Mouse (Mus musculus) inflammation-experienced regulatory T-cells, adult 6 months (primary cell): ENCODE measurements around the gene Maml2. TPM values are rescaled to one million over a fixed set of nuclear protein-coding genes. Genes with fewer than 3 reads are reported as not detected.

Source experiments
- ATAC-seq: one replicate; pipeline ENCODE4 v1.8.0; 2017
- polyA plus RNA-seq, 3 experiments: library from polyadenylated mRNA; unstranded; fragments of 100-300 nt; shearing (Covaris generic); gene quantifications; one replicate each; pipeline ENCODE4 v1.2.1; 2017

Maml2 gene
- polyA plus RNA-seq, 3 experiments from 2014 or later: 32.1 to 46.4 (median 45.1) TPM

GRCm38 (mm10) chr9:13621941-13622340 lies 324.2 kb downstream of the Maml2 start:
- no peak for ATAC-seq

- no peak for ATAC-seq
Observed at GRCm38 (mm10) chr9:13622426-13622825, 324.7 kb downstream of the Maml2 start.

DNA sequence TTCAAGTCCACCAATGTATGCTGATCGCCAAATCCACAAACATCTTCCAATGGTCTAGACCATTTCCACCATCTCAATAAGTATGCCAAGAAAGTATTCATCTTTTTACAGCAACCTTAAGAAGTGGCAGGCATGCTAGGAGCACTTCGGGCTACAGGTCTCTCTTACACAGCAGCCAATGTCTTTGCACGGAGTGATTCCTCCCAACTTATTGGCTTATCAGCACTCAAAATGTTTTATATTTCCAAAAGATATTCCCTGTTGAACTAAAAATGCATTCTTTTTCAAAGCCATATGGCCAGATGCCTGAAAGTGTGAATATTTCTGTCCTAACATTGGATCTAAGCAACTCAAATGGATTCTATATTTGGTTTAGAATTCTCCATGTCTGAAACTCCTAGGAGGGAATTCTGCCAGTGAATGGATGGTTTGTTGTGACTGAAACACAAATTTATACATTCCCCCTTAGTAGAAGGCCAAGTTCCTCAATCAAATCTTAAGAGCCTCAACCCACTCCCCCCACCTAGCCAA lies 326.2 kb downstream of the Maml2 start:
- no peak for ATAC-seq

- no peak for ATAC-seq
Observed at GRCm38 (mm10) chr9:13624780-13625179, 327.0 kb downstream of the Maml2 start.

DNA sequence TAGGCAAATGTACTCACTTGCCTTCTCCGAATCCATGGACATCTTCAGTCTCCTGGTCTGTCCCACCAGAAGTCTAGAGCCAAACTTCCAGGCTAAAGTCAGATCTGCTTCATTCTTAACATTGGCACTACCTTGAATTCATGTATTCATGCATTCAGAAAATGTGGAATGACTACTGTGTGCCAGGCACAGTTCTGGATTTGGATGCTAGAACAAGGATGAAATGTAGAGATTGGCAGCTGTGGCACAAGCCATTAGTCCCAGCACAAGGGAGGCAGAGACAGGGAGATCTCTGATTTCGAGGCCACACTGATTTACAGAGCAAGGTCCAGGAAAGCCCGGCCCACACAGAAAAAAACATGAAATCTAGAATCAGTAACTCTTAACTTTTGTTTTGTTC lies 327.5 kb downstream of the Maml2 start:
- ATAC-seq: no peak

DNA sequence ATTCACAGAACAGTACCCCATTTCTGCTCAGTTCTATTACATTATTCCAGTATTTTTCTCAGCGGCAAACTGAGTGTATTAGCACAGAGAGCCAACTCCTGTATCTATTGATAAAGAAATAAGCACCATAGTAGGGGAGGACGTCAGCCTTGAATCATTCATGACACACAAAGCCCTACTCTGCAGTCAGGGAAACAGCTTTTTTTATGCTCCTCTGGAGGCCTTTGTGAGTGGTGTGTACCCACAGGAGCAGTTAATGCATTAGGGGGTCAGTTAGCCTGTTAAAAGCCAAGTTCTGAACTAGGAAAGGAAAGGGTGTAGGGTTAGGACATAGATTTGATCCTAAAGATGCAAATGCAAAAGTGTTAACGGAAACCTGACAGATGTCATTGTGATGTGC lies 328.7 kb downstream of the Maml2 start:
- ATAC-seq: no peak

GRCm38 (mm10) chr9:13633371-13633770 lies 335.6 kb downstream of the Maml2 start:
- ATAC-seq: no peak

- ATAC-seq: no peak
Observed at GRCm38 (mm10) chr9:13639655-13640054, 341.9 kb downstream of the Maml2 start.

GRCm38 (mm10) chr9:13645153-13645552 lies 347.4 kb downstream of the Maml2 start:
- no peak for ATAC-seq

DNA sequence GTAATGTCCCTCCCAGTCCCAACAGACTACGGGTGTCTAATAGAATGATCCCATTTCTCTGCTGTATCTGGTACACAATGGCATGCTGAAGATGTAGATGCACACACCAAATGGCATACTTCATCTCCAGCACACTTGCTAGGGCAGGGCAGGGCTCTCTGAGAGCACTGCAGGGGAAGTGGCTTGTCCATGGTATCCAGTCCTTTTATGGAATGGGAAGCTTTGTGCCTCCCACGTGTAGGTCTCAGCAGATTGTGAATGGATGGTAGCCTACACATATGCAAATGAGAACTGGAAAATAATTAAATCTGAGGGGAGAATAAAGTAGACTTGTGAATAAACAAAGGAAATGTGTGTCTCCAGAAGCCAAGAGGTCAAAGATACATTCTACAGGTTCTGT lies 353.3 kb downstream of the Maml2 start:
- ATAC-seq: no peak

GRCm38 (mm10) chr9:13651828-13652227 lies 354.1 kb downstream of the Maml2 start:
- no peak for ATAC-seq

DNA sequence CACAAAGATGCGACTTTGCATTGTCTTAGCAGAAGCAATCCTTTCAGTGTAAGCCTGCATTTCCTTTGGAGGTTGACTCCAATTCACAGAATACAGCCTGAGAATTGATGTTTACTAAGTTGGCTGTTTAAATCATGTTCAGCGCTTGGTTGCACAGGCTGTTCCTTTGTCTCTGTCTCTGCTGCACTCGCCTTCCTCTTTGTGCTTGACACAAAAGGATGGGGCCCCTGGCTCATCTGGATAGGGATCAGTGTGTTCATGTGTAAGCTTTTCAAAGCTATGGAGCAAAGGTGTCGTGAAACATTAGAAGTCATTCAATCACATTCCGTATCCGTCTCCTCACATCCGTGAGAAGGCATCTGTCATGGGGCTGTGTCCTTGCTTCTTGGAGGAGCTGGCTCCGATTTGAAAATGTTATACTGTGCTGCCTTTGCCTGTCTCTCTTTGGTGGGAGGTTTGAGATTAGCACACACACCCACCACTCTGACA lies 354.7 kb downstream of the Maml2 start:
- no peak for ATAC-seq

GRCm38 (mm10) chr9:13652917-13653316 lies 355.2 kb downstream of the Maml2 start:
- peak; percentile 50 for ATAC-seq

GRCm38 (mm10) chr9:13661768-13662623 lies 364.2 kb downstream of the Maml2 start:
- no peak for ATAC-seq

DNA sequence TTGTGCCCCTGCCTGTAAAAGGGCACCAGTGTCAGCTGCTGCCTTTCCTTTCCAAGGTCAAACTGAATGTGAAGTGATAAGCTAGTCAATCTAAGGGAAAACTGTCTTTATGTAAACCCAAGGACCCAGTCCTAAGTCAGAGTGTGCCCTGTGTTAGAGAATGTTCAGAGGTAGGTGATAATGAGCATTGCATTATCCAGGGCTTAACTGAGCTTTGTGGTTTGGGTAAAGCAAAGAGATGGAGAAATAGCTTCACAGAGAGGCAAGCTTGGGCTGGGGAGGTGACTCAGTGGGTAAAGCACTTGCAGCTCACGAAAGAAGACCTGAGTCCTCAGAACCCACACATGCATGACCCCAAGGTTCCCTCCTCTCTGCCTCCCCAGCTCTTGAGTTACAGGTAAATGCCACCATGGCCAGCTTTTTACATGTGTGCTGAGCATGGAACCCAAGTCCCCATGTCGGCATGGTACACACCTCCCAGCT lies 367.8 kb downstream of the Maml2 start:
- ATAC-seq: no peak

DNA sequence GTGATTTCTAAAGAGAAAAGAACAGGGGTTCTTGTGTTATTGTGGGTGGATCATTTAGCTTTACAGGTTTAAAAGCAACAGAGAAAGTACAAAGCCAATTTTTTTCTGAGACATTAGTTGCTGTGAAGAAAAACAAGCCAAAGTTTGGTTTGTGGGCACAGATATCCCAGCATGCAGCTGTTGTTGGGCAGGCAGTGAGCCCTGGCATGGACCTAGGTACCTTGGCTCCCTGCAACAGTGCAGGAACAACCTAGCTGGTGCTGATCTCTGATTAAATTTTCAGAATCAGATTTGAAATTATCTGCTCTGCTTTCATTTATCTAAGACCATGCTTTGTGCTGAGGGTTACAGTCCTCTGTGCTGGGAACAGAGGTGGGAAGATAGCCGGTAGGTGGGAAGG lies 370.2 kb downstream of the Maml2 start:
- ATAC-seq: no peak

GRCm38 (mm10) chr9:13668742-13669141 lies 371.0 kb downstream of the Maml2 start:
- ATAC-seq: no peak

DNA sequence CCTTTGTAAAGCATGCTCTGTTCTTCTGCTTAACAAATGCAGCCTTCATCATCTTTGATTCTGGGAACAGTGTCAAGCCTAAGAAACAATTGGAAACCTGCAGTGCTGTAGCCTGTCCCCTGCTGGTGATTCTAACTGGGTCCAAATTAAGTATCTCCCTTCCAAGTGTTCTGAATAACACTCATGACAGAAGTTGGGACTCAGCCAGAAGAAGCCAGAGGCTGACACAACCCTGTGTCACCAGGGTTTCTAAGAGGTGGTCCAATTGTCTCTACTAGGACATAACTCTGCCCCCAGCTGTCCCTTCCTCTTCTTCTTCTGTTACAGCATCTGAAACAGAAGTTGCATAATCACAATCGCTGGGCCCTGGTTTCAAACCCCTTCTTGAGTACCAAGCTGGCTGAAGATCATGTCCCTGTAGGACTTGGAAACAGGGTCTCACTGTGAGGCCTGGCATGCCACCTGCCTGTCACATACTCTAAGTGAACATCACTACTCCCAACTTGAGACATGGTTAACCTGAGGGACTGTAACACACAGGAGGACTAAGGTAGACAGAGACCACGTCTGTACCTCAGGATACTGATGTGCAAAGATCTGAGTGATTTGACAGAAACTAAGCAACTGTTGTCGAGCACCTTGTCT lies 373.5 kb downstream of the Maml2 start:
- no peak for ATAC-seq

DNA sequence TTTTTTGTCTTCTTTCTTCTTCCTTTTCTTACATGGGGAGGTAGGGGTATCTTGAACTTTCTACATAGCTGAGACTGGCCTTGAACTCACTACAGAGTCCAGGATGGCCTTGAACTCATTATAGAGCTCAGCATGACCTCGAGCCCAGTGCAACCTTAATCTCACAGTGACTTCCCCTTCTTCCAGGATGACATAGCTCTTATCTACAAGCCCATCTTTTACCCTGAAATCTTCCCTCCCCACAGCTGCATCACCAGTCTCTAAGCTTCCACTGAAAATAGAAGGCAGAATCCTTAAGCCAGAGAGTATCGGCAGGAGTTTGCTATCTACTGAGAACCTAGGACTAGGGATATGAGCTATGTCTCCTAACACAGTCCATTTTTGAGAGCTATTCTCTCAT lies 375.5 kb downstream of the Maml2 start:
- ATAC-seq: no peak

DNA sequence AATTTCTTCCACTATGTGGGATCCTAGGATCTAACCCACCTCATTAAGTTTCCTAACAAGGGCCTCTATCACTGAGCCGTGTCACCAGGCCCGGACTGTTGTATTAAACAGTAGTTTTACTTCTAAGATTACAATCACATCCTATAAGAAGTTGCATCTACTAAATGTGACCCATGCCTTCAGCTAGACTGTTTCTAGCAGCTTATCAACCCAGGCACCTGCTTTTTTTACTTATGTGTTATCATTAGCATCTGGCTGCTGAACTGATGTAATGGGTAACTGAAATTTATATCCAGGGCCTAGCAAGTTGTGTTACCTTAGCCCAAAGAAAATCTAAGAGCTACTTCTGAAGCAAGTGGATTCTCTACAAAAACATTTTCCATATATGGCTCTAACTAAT lies 380.3 kb downstream of the Maml2 start:
- no peak for ATAC-seq

GRCm38 (mm10) chr9:13679696-13680095 lies 381.9 kb downstream of the Maml2 start:
- ATAC-seq: no peak

DNA sequence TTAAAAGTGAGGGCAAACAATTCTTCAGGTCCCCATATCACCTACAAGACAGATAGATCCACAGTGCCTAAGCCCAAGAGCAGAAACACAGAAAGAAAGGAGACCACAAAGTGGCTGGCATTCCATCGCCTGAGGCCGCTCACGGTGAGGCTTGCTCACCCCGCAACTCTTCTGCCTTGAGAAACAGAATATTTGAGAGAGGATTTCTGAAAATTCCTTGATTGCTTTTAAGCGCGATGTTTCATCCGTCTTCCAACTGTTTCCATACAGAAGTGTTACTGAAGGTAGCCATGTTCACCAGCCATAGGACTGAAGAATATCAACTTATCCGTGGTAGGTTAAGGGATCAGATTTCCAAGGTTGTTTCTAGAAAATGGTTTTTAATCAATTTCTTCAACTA lies 383.4 kb downstream of the Maml2 start:
- no peak for ATAC-seq

DNA sequence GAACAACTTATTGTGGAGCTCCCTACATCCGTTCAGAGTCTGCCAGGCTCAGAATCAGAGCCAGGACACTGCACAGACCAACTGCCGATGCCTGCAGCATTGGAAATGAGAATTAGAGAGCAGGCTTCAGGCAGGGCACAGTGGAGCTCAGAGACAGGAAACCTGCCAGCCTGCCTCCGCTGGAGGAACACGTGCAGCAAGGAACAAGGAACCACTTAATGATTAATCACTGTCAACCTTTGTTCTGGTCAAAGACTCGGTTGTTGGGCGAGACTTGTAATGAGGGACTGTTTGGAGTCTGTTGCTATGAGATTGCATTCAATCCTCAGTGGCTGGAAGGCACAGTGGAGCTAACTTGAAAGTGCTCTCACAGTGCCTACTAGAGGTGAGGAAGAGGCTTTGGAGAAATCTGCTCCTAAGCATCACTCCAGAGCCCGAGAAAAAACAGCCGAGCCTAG lies 383.9 kb downstream of the Maml2 start:
- ATAC-seq: no peak
